Comparison of ENCODE assay signal across 8 mouse cellular contexts in genomic region chr7:113909161-113909825, GRCm38 (mm10).
DNase-seq lines count a peak whose midpoint lies in the region; ATAC-seq lines count a peak whose summit lies in the region.

No protein-coding gene starts in this region.

- ATAC-seq in intestine, embryonic 15.5 days, result peak; percentile 58
- ATAC-seq in liver, embryonic 11.5 days (replicated peaks; ENCODE audit: low FRiP score), result 0 out of 2 replicates have a peak, but pooled peaks have one; percentile 29

- H3K4me2 ChIP-seq in intestine, embryonic 15.5 days (replicated peaks), result no peak overlapping the region
- H3K4me2 ChIP-seq in liver, embryonic 11.5 days, result no peak overlapping the region; the same call in 1 of the 2 replicates

- no peaks in the 10 kb centered on the region for H3K36me3 ChIP-seq in intestine, embryonic 15.5 days
- no peaks in the 10 kb centered on the region for H3K36me3 ChIP-seq in liver, embryonic 11.5 days (ENCODE audit: control insufficient read depth, insufficient read depth, low read length)

- H3K4me3 ChIP-seq in intestine, embryonic 15.5 days (replicated peaks), result no peak overlapping the region
- H3K4me3 ChIP-seq in liver, embryonic 11.5 days (ENCODE audit: low read depth, low read length), result no peak overlapping the region

- H3K27ac ChIP-seq in intestine, embryonic 15.5 days, result 0 out of 2 replicates have a peak overlapping the region, but pooled peaks have one; percentile 6
- H3K27ac ChIP-seq in liver, embryonic 11.5 days (ENCODE audit: low read depth, low read length), result no peak overlapping the region

- no peaks in the 10 kb centered on the region for H3K27me3 ChIP-seq in intestine, embryonic 15.5 days (replicated peaks)
- no peaks in the 10 kb centered on the region for H3K27me3 ChIP-seq in liver, embryonic 11.5 days (replicated peaks; ENCODE audit: control insufficient read depth, insufficient read depth, low read length)

- no peak overlapping the region for H3K9ac ChIP-seq in intestine, embryonic 15.5 days
- H3K9ac ChIP-seq in liver, embryonic 11.5 days (ENCODE audit: low read depth, low read length), result no peak overlapping the region

- peaks cover 3% of the 10 kb centered on the region; the same call in 1 of the 2 replicates for H3K4me1 ChIP-seq in intestine, embryonic 15.5 days (replicated peaks)
- no peaks in the 10 kb centered on the region for H3K4me1 ChIP-seq in liver, embryonic 11.5 days (replicated peaks; ENCODE audit: control insufficient read depth, insufficient read depth, low read length)

- no peaks in the 10 kb centered on the region for H3K9me3 ChIP-seq in intestine, embryonic 15.5 days
- 0 out of 2 replicates have a peak, but pooled peaks cover 3% of the 10 kb centered on the region for H3K9me3 ChIP-seq in liver, embryonic 11.5 days (ENCODE audit: control insufficient read depth, low read length)

- 32% methylated on average over 12 of the region's 12 CpGs for WGBS in intestine, embryonic 15.5 days
- WGBS in liver, embryonic 11.5 days, result 34% methylated on average over 12 of the region's 12 CpGs

- peak; percentile 25 for DNase-seq in layer of hippocampus, adult 11-12 months (ENCODE audit: low spot score)
- no peak for DNase-seq in layer of hippocampus, postnatal 10 days (ENCODE audit: low spot score in 2 of 2)
- peak; percentile 50 for DNase-seq in brain, adult 2 months (ENCODE audit: low read depth, low spot score)
- no peak for DNase-seq in liver, embryonic 11.5 days (ENCODE audit: low spot score)
- no peak for DNase-seq in ovary, adult 18-20 months (ENCODE audit: low spot score)
- no peak for DNase-seq in testis, postnatal 14 days (ENCODE audit: low spot score)
- no peak for DNase-seq in spleen, postnatal 14 days (ENCODE audit: low spot score in 2 of 2)

Comparison
In these comparisons a context has a peak if more than half of its experiments do, and no peak if none do; other contexts are left out.
1. DNase-seq: peak in layer of hippocampus, adult 11-12 months (single experiment) and brain, adult 2 months (single experiment); none in layer of hippocampus, postnatal 10 days (0 of 2), liver, embryonic 11.5 days (single experiment), ovary, adult 18-20 months (single experiment), testis, postnatal 14 days (single experiment) and spleen, postnatal 14 days (0 of 2).